Mouse (Mus musculus) monocyte, adult 5-6 weeks (primary cell): ENCODE data around the gene Ablim1. TPM values are rescaled to one million over a fixed set of nuclear protein-coding genes. Genes with fewer than 3 reads are reported as not detected.

Source experiments
- ATAC-seq: fragments of 153-309, 156-312 bp; replicated peaks from 2 replicates; pipeline ENCODE4 v1.8.0; 2017; ENCODE audit warnings: mild to moderate bottlenecking; ENCODE audit not compliant: low TSS enrichment, insufficient number of reproducible peaks, severe bottlenecking, poor library complexity, low FRiP score
- total RNA-seq: library from RNA; stranded (forward); fragments of 200-1000, 200-491, 200-594 nt; gene quantifications from 3 replicates; pipeline ENCODE4 v1.2.3, GENCODE M21; 2017

The Ablim1 gene
- total RNA-seq, 1 experiment from 2014 or later, result 62.1 TPM

DNA sequence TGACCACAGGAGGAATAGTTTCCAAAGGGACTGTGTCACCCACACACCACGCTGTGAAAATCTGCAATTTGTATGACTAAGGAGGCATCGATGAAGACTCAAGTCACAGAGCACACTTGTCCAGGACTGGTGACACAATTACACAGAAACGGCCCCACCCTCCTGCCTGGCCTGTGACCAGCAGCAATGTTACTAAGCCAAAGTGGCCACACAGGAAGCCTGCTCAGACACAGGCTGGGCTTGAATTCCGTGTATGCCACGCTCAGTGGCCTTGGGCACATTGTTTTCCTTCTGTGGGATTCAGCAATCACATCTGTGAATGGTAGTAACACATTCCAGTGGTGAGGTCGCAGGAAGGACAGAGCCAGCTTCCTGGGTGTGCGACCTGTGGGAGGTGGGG is 110.6 kb downstream of the Ablim1 start:
- ATAC-seq, result no peak

DNA sequence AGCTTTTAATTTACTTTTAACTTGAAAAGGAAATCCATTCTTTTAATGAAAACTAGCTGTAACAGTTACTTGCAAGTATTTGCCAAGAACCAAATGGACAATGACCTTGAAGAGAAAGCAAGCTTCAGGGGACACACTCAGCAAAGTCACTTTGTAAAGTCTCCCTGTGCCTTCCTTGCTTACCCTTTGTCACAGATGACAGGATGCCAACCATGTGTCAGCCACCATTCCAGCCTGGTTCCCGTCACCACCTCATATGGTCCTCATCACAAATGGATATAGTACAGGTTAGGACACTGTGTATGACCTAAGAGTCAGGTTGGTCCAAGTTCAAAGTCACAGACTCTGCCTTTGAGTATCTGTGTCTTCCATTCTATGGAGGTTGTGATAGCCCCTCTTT is 112.2 kb downstream of the Ablim1 start:
- ATAC-seq, result no peak

DNA sequence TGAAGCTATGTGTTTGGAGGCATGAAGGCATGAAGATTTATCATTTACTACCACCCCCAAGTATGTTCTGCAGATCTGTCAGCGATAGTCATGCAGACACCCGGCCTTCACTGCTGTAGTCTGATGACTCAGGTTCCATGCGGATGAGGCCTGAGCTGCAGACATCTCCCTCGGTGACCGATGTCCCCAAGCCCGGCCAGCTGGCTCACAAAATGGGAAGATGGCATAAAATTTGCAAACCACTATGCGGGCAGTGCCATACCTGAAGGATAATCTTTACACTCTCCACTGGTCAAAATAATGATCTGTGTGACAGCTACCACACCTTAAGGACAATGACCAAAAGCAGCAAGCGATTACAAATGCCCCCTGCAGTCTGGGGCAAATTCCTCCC is 113.6 kb downstream of the Ablim1 start:
- no peak for ATAC-seq

DNA sequence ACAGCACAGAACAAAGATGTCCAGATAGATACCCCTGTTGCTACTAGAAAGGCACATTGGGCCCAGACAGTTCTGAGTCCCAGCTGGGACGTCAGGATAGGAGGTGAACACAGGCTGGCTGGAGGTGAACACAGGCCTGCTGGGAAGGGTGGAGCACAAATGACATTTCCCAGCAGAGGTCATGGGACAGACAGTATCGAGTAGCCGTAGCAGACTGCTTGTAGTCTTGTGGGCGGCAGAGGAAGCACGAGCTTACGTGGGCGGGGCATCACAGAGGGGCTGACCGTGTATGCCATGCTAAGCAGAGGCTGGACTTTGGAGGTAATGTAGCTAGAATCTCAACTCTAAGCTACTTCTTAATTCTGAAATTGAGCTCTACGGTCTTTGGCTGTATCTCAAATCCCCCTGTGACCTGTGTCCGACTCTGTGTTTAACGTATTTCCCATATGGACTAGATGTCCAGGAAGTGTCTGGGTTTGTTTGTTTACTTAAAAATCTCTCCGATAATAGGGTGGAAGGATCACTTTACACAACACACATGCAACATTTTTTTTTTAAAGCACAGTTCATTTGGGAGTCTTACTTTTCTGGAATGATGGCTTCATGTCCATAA is 114.1 kb downstream of the Ablim1 start:
- no peak for ATAC-seq

DNA sequence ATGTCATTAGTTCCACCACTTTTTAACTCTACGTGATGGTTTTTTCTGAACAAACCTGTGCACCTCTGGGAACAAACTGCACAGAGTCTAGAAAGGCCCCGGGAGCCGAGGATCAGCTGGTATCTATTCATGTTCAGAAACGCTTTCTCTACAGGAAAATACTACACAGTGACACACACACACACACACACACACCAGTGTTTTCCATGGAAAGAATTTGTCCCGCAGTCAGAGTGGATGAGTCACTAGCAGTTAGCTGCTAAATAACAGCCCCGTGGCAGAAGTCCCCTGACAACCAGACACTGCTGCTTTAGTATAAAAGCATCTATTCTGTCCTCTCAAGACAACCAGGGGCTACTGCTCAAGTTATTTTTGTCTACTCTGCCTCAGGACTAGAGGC is 115.4 kb downstream of the Ablim1 start:
- ATAC-seq, result no peak

DNA sequence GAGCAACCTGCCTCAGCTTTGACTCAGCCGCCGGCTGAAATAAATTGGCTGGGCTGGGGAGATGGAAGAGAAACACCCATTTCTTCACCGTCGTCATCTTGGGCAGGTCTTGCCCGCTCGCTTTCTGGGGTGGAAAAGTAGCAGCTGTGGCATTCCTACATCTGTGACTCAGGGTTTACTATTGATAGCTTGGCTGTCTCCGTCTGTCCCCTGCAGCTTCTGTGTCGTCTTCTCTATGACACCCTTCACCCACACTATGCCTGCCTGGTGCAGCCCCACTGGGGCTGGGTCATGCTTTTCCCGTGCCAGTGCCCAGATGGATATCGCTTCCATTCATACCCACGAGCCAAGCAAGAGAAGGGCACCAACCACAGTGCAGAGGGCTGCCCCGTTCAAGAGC is 116.2 kb downstream of the Ablim1 start:
- ATAC-seq, result no peak

DNA sequence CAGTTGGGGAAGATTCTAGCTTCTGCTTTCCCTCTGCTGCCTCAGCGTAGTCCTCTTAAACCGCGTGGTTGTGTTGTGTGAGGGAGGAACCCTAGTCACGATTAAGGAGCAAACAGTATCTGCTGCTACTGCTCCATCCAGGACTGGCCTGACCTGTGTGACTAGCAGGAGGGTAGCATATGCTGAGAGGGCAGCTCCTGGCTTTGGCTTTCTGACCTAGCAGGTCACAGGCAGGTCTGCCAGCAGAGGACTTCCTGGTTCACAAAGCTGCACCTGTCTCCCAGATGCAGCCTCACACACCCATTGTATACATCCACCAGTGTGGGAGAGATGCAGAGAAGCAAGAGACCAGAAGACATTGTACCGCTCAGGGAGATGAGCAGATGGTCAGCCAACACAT is 116.7 kb downstream of the Ablim1 start:
- ATAC-seq, result no peak

DNA sequence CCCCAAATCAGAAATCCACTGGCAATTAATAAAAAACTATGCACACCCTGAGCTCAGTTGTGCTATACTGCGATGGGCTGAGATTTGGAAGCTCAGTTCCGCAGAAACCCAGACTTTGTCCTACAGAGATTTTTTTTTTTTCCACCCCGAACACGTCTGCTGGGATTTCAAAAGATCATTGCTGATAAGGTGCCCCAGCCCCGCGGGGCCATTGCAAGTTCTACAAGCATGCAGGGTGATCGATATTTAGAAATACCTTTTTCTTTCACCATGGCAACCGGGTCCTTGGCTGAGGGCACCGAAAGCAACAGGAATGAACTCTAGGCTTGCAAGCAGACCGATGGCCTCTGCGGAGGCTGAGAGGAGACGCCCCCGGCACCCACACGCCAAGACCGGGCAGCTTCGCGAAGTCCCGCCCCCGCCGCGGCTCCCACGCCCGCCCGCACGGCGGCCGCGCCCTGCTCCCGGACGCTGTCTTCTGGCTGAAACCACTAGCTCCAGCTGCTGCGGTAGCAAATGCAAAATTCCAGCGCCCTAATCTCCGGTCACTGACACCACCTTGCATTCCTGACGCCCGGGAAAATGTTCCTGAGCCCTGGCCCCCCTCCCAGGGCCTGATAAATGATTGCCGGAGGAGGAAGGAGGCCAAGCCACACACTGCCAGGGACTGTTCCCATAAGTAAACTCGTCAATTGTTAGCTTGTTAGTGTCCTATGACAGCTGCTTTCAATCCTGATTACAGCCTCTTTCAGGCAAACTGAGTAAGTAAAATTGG is 117.5 kb downstream of the Ablim1 start:
- no peak for ATAC-seq

DNA sequence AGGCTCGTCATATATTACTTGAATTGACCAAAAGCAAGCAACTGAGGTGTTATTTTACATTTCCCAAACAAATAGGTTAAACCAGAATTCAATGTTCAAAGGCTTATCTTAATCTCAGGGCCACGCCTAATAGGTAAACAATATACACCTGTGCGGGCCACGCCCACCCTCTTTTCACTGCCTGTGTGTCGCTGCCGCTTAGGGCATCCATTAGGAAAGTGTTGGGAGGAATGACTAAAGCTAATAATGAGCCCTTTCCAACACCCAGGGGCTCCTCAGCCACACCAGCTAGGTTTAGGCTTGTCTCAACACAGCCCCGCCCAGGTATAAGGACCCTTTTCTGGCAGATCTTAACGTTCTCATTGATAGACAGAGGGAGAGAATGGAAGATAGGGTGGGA is 118.1 kb downstream of the Ablim1 start:
- ATAC-seq, result no peak

GRCm38 (mm10) chr19:57195169-57195930 is 119.4 kb downstream of the Ablim1 start:
- ATAC-seq, result no peak

GRCm38 (mm10) chr19:57193958-57194357 is 120.8 kb downstream of the Ablim1 start:
- no peak for ATAC-seq

DNA sequence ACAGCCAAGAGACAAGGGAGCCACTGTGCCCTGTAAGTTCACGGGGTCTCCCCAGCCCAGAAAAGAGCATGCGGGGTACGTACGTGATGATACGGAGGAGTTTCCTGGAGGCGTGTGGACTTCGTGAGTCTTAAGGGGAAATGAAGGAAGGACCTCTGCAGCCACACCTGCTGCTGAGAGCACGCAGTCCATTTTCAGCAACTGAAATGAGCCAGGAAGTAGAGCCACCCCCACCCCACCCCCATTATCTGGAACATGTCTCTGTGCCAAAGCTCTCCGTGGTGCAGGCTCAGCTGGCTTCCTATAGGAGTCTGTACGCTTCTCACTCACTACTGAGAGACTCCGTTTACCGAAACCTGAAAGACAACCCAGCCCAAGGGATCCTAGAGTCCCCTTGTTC is 121.3 kb downstream of the Ablim1 start:
- no peak for ATAC-seq

DNA sequence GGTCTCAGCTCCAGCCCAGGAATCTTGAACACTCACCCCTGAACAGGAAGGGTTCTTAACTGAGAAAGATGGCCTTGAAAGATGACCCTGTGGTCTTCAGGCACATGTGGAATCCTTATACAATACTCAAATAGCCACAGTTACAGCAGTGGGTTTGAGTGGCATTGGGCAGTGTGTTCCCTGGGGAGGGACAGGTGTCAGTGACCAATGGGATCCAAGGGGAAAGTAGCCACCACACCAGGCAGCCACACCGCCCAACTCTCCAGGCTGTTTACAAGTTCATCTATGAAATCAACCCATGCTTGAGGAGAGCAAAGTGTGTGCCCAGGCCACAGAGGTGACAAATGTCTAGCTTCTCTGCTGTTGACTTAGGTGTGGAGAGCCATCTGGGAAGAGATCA is 123.6 kb downstream of the Ablim1 start:
- no peak for ATAC-seq

- no peak for ATAC-seq
Observed at GRCm38 (mm10) chr19:57189427-57189826, 125.3 kb downstream of the Ablim1 start.

GRCm38 (mm10) chr19:57188553-57188952 is 126.2 kb downstream of the Ablim1 start:
- ATAC-seq, result no peak

DNA sequence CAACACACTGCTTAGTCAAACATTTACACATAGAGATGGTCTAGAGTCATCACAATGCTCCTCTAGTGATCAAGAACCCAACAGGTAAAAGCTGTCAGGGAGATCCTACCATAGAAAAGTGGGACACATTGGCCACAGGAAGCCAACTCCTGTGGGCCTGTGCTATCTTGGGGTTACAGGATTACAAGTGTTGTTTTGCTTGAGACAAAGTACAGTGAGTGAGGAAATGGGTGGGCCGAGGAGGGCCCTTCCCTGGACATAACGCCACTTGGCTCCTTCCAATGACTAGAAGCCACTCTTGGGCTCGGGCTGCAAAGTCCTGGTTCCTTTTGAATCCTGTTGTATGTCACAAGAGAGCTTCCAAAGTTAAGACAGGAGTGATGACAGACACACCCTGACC is 129.7 kb downstream of the Ablim1 start:
- no peak for ATAC-seq

GRCm38 (mm10) chr19:57182938-57183720 is 131.6 kb downstream of the Ablim1 start:
- ATAC-seq, result no peak

GRCm38 (mm10) chr19:57181852-57182528 is 132.7 kb downstream of the Ablim1 start:
- ATAC-seq, result no peak

DNA sequence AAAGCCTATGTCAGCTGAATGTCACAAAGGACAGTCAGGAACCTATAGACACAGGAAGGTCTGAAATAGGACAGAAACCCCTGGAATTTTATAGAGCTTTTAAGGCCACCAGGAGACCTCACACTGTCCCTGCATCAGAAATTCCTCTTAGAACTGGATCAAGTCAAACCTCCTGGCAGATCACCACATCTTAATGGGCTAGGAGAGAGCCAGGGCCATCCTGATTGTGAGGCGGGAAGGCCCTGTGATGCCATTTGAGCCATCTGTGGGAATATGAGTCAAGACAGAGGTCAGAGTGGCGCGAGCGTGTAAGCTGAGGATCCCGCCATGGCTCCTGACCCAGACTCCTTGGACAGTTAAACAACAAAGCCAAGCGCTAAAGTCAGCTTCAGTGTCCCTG is 133.4 kb downstream of the Ablim1 start:
- ATAC-seq, result no peak
